Mouse (Mus musculus): ENCODE results near the gene Zfp1. TPM values are rescaled to one million over a fixed set of nuclear protein-coding genes. Genes with fewer than 3 reads are reported as not detected.
A peak's percentile ranks its signal among the peaks of the same experiment; 100 is the strongest.

Gene Zfp1
- polyA plus RNA-seq, 1 experiment from 2014 or later, result 11.7 TPM

DNA sequence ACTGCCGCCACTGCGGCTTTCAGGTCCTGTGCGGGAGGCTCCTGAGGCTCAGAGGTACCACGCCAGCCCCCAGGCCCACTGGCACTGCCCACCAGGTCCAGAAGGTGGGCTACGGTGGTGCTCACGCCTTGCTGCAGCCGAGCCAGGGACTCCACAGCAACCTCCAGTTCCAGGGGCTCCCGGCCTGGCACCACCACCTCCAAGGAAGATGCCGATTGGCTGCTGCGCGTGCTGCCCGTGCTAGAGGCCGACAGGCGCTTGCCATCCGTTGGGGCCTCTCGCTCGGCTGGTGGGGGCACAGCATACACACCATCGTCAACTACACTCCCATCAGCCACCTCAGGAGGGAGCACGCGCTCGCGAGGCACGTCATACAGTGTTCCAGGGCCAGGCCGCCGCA lies 70.6 kb downstream of the Zfp1 start:
- Histone ChIP-seq H3K4me3 (no peak overlapping the region), H3K9ac (no peak overlapping the region), H3K27ac (no peak overlapping the region), H3K9me3 (replicated peaks) (no peaks in the 10 kb centered on the region), H3K4me2 (no peak overlapping the region), H3K36me3 (peaks cover 63% of the 10 kb centered on the region), H3K27me3 (no peaks in the 10 kb centered on the region), H3K4me1 (replicated peaks) (peaks cover 45% of the 10 kb centered on the region)
- 93% methylated on average over 25 of the region's 25 CpGs for WGBS
- ATAC-seq (replicated peaks; ENCODE audit: insufficient number of reproducible peaks, insufficient read depth, low FRiP score, low read depth), result no peak

DNA sequence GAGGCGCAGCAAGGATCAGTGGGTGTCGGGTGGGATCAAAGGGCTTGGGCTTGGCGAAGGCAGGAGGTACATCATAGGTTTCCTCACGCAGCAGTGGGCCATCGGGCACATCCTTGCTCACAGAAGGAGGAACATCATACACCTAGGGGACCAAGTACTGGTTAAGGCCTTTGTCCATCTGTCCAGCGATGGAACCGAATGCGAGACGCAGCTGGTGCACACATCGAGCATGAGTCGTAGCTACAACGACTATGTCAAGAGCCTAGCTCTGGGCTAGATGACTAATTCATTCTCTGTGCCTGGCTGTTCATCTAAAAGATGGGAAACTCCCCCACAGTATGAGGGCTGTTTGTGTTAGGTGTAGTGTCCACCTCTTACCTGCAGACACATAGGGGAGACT lies 71.1 kb downstream of the Zfp1 start:
- Histone ChIP-seq H3K4me1 (replicated peaks) (peaks cover 49% of the 10 kb centered on the region), H3K4me2 (no peak overlapping the region), H3K27ac (no peak overlapping the region), H3K27me3 (no peaks in the 10 kb centered on the region), H3K36me3 (peaks cover 60% of the 10 kb centered on the region), H3K9me3 (replicated peaks) (no peaks in the 10 kb centered on the region), H3K4me3 (no peak overlapping the region), H3K9ac (no peak overlapping the region)
- WGBS, result 91% methylated on average over 12 of the region's 12 CpGs
- no peak for ATAC-seq (replicated peaks; ENCODE audit: insufficient number of reproducible peaks, insufficient read depth, low FRiP score, low read depth)

DNA sequence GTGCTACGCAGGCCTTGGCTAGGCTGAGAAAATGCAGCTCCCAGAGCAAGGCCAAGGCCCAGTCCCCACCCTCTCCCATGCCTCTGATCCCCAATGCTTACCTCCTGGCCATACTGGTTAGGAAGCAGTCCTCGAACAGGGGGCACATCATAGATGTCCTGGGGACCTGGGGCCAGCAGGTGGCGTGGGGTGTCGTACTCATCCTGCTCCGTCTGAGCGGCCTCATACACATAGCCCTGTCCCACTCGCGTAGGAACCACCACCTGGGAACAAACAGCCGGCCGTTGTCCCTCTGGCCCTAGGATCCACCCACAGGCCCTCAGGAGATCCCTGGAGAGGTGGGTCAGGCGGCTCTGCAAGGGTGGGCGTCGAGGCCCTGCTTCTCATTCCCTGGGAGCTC lies 72.3 kb downstream of the Zfp1 start:
- H3K27ac ChIP-seq, result peak overlapping the region; percentile 99
- WGBS, result 77% methylated on average over 13 of the region's 13 CpGs

DNA sequence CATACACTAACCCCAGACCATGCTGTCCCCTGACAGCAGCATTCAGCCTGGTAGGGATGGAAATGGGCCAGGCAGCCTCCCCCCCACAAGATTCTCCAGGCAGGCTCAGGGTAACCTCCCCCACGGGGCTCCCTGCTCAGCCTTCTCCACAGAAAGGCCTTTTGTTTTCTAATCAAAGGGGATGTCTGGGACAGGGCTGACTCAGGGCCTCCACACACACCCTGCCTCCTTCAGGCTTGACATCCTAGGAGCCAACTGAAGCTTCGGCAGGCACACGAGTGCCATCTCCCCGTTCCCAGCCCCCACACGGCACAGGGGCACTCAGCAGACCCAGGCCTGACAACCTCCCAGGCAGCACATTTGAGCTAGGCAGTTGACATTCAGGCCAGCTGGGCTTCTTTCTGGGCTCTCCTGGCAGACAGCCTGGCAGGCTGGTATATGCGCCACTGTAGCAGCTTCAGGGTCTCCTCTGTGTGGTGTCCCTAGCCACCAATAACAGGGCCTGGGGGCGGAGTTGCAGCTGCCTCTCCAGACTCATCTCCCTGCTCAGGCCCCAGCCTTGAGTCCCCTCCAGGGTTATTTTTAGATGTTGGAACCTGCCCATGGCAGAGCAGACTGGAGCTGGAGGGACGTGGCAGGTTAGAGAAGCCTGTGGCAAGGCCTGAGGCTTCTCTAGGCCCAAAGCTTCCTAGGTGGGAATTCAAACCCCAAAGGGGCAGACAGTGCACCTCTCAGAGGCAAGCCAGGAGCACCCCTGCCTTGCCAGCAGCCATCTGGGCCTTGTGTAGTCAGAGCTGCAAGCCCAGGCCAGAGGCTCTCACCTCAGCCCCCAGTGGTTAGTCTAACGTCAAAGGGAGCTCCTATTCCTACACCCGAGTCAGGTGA lies 73.6 kb downstream of the Zfp1 start:
- Histone ChIP-seq H3K9me3 (replicated peaks) (no peaks in the 10 kb centered on the region), H3K4me2 (peak overlapping the region; percentile 51), H3K4me1 (replicated peaks) (peaks cover 68% of the 10 kb centered on the region), H3K27ac (peak overlapping the region; percentile 99), H3K4me3 (0 out of 2 replicates have a peak overlapping the region, but pooled peaks have one; percentile 6), H3K36me3 (peaks cover 55% of the 10 kb centered on the region), H3K9ac (peak overlapping the region; percentile 57), H3K27me3 (no peaks in the 10 kb centered on the region)
- peak; percentile 85 for ATAC-seq (replicated peaks; ENCODE audit: insufficient number of reproducible peaks, insufficient read depth, low FRiP score, low read depth)
- 19% methylated on average over 10 of the region's 10 CpGs for WGBS

More for the DNA sequence above, 72.3 kb downstream of the Zfp1 start:
- H3K27me3 ChIP-seq, result no peaks in the 10 kb centered on the region
- peaks cover 63% of the 10 kb centered on the region for H3K36me3 ChIP-seq
- H3K9ac ChIP-seq, result no peak overlapping the region
- H3K4me3 ChIP-seq, result no peak overlapping the region
- no peak overlapping the region for H3K4me2 ChIP-seq
- peaks cover 60% of the 10 kb centered on the region for H3K4me1 ChIP-seq (replicated peaks)
- no peak for ATAC-seq (replicated peaks; ENCODE audit: insufficient number of reproducible peaks, insufficient read depth, low FRiP score, low read depth)
- H3K9me3 ChIP-seq (replicated peaks), result no peaks in the 10 kb centered on the region

DNA sequence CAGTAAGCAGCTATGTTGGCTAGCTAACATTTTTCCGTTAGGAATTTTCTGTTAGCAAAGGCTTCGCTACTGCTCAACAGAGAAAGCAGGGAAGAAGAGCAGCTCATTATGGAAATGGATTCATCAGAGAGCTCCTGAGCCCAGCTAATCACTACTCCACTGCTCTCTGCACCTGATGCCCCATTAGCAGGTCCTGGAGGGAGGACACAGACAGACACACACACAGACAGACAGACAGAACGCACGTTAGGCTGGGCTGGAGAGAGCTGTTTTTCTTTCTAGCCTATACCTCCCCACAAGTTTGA lies 74.2 kb downstream of the Zfp1 start:
- Histone ChIP-seq H3K4me3 (0 out of 2 replicates have a peak overlapping the region, but pooled peaks have one; percentile 5), H3K9me3 (replicated peaks) (no peaks in the 10 kb centered on the region), H3K4me1 (replicated peaks) (peaks cover 68% of the 10 kb centered on the region), H3K4me2 (peak overlapping the region; percentile 51), H3K9ac (peak overlapping the region; percentile 57), H3K27ac (peak overlapping the region; percentile 99), H3K36me3 (peaks cover 49% of the 10 kb centered on the region), H3K27me3 (no peaks in the 10 kb centered on the region)
- ATAC-seq (replicated peaks; ENCODE audit: insufficient number of reproducible peaks, insufficient read depth, low FRiP score, low read depth), result no peak
- 29% methylated on average over 4 of the region's 4 CpGs for WGBS

DNA sequence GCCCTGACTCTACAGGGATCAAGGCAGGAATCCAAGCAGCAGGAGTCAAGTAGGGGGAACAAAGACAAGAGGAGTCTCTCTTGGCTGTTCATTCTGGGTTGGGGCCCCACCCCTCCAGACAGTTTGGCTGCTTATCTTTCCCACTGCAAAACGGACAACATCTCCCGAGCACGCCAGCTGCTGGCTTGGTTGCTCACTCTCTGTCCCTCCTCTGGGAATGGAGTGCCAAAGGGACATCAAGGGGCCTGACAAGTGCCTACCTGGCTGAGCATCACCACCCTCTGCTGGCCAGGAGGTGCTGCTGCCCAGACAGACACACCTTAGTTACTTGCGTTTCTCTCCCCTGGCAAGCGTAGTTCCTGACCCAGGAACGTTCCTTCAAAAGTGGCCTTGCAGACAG lies 74.7 kb downstream of the Zfp1 start:
- WGBS, result 15% methylated on average over 6 of the region's 6 CpGs
- peak overlapping the region; percentile 99 for H3K27ac ChIP-seq
- H3K4me2 ChIP-seq, result peak overlapping the region; percentile 51
- peaks cover 45% of the 10 kb centered on the region for H3K36me3 ChIP-seq
- H3K9me3 ChIP-seq (replicated peaks), result no peaks in the 10 kb centered on the region
- no peaks in the 10 kb centered on the region for H3K27me3 ChIP-seq
- H3K4me3 ChIP-seq, result no peak overlapping the region
- H3K9ac ChIP-seq, result peak overlapping the region; percentile 57; the same call in 1 of the 2 replicates
- H3K4me1 ChIP-seq (replicated peaks), result peaks cover 64% of the 10 kb centered on the region
- ATAC-seq (replicated peaks; ENCODE audit: insufficient number of reproducible peaks, insufficient read depth, low FRiP score, low read depth), result no peak

DNA sequence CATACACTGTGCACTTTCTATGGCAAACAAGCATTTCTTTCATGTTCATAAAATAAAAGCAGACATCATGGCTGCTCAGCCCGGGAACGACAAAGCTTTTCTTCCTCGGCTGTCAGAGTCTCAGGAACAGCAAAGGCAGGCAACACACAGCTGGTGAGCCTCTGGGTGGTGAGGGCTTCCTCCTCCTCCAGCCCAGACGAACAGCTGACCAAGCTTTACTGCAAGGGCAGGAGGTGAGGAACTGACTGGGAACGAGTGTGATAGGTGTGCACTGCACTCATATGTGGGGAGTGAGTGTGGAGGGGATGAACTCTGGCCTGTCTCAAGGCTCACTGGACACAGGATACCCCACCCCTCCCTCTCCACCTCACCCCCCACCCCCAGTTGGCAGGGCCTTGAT lies 75.7 kb downstream of the Zfp1 start:
- H3K9ac ChIP-seq, result no peak overlapping the region
- peak overlapping the region; percentile 99 for H3K27ac ChIP-seq
- peaks cover 34% of the 10 kb centered on the region for H3K36me3 ChIP-seq
- H3K9me3 ChIP-seq (replicated peaks), result no peaks in the 10 kb centered on the region
- H3K4me1 ChIP-seq (replicated peaks), result peaks cover 66% of the 10 kb centered on the region
- no peak overlapping the region for H3K4me3 ChIP-seq
- no peaks in the 10 kb centered on the region for H3K27me3 ChIP-seq
- 46% methylated on average over 5 of the region's 5 CpGs for WGBS
- no peak overlapping the region for H3K4me2 ChIP-seq
- no peak for ATAC-seq (replicated peaks; ENCODE audit: insufficient number of reproducible peaks, insufficient read depth, low FRiP score, low read depth)

DNA sequence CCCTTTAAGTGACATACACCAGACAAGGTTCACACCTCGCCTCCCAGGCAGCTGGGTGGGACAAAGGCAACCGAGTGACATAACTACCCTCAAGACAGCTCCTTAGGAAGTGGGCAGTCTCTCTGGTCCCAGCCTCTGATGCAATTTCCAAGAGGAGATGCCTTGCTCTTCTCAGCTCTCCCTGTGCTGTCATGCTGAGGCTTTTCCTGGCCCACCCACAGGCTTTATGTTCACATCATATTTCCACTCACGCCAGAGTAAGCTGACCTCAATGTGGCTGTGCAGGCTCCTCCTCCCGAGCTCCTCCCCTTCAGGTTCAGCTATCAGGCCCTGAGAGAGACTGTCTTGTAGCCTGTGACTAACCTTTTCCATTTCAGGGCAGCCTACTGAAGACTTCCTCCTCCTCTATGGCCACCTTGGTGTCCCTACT lies 76.9 kb downstream of the Zfp1 start:
- Histone ChIP-seq H3K4me1 (replicated peaks) (peaks cover 73% of the 10 kb centered on the region), H3K36me3 (peaks cover 22% of the 10 kb centered on the region), H3K9ac (no peak overlapping the region), H3K27ac (peak overlapping the region; percentile 8), H3K9me3 (replicated peaks) (no peaks in the 10 kb centered on the region), H3K4me3 (no peak overlapping the region), H3K27me3 (no peaks in the 10 kb centered on the region), H3K4me2 (no peak overlapping the region)
- WGBS, result 36% methylated on average over 4 of the region's 4 CpGs
- ATAC-seq (replicated peaks; ENCODE audit: insufficient number of reproducible peaks, insufficient read depth, low FRiP score, low read depth), result no peak

Small RNAs within 50 kb of the gene (microRNA-seq; reads per million reads assigned to microRNA genes)
- gene Mir7076, result not detected

Other genes starting within 250 kb of the Zfp1 start
- 0.08 TPM in 1 of 2 replicates, not detected in the other for gene Fa2h, start 249.6 kb upstream of the Zfp1 start, polyA plus RNA-seq (2015; fragmentation: Nextera tagmentation; extraction: Ambion mirVana)
- gene Wdr59, start 121.3 kb upstream of the Zfp1 start, polyA plus RNA-seq (2015; fragmentation: Nextera tagmentation; extraction: Ambion mirVana), result 3.4 and 4.4 TPM in 2 replicates
- 21.9 and 31.0 TPM in 2 replicates for gene Znrf1, start 107.3 kb upstream of the Zfp1 start, polyA plus RNA-seq (2015; fragmentation: Nextera tagmentation; extraction: Ambion mirVana)
- gene Ldhd, start 13.0 kb upstream of the Zfp1 start, polyA plus RNA-seq (2015; fragmentation: Nextera tagmentation; extraction: Ambion mirVana), result 0.79 and 1.0 TPM in 2 replicates
- gene Ctrb1, start 47.6 kb downstream of the Zfp1 start, polyA plus RNA-seq (2015; fragmentation: Nextera tagmentation; extraction: Ambion mirVana), result 0.43 and 2.9 TPM in 2 replicates
- 40.1 and 45.3 TPM in 2 replicates for gene Bcar1, start 100.4 kb downstream of the Zfp1 start, polyA plus RNA-seq (2015; fragmentation: Nextera tagmentation; extraction: Ambion mirVana)
- 117 and 122 TPM in 2 replicates for gene Cfdp1, start 210.9 kb downstream of the Zfp1 start, polyA plus RNA-seq (2015; fragmentation: Nextera tagmentation; extraction: Ambion mirVana)
- 3.8 and 4.4 TPM in 2 replicates for gene Tmem170, start 233.3 kb downstream of the Zfp1 start, polyA plus RNA-seq (2015; fragmentation: Nextera tagmentation; extraction: Ambion mirVana)

Data from heart, embryonic 15.5 days (tissue).